Mouse (Mus musculus) limb, embryonic 12.5 days (tissue): ENCODE measurements around the gene Tead3. TPM values are rescaled to one million over a fixed set of nuclear protein-coding genes. Genes with fewer than 3 reads are reported as not detected.

Experiments
- ATAC-seq: fragments of 200-750 bp; cut with Nextera tagmentation; 2 replicates; pipeline ENCODE4 v1.8.0; 2017; ENCODE audit warnings: low read depth, moderate TSS enrichment; ENCODE audit not compliant: insufficient number of reproducible peaks, insufficient read depth, low FRiP score, low TSS enrichment
- H3K27ac ChIP-seq: fragments of 300-500 bp; sonication (generic); 2 replicates; pipeline ENCODE4 v1.5.1; 2016; ENCODE audit warnings: mild to moderate bottlenecking, moderate library complexity
- H3K27me3 ChIP-seq: fragments of 300-500 bp; sonication (generic); 2 replicates; pipeline ENCODE4 v1.6.1; 2016; ENCODE audit warnings: mild to moderate bottlenecking, moderate library complexity
- H3K36me3 ChIP-seq: fragments of 300-500 bp; sonication (generic); 2 replicates; pipeline ENCODE4 v1.6.1; 2016; ENCODE audit warnings: mild to moderate bottlenecking, moderate library complexity
- H3K4me1 ChIP-seq: fragments of 300-500 bp; sonication (generic); replicated peaks from 2 replicates; pipeline ENCODE4 v1.6.1; 2016
- H3K4me2 ChIP-seq: fragments of 300-500 bp; sonication (generic); 2 replicates; pipeline ENCODE4 v1.6.1; 2016; ENCODE audit warnings: mild to moderate bottlenecking, moderate library complexity
- H3K4me3 ChIP-seq: fragments of 300-500 bp; sonication (generic); replicated peaks from 2 replicates; pipeline ENCODE4 v1.5.1; 2016; ENCODE audit warnings: mild to moderate bottlenecking
- H3K9ac ChIP-seq: fragments of 300-500 bp; sonication (generic); replicated peaks from 2 replicates; pipeline ENCODE4 v1.6.1; 2016; ENCODE audit warnings: mild to moderate bottlenecking, moderate library complexity
- H3K9me3 ChIP-seq: fragments of 300-500 bp; sonication (generic); 2 replicates; pipeline ENCODE4 v1.6.1; 2016; ENCODE audit warnings: mild to moderate bottlenecking, moderate library complexity
- WGBS: fragments of 180-500 bp; shearing (Covaris S2); methylation state at CpG from one replicate; pipeline ENCODE4 v1.1.7; 2016; 5-methylcytosine and 5-hydroxymethylcytosine counted together
- polyA plus RNA-seq: library from polyadenylated mRNA; unstranded; fragments of >200 nt; fragmentation: Nextera tagmentation; extraction: Ambion mirVana; gene quantifications from 2 replicates; pipeline ENCODE4 v1.2.1, GENCODE M21; 2016

The Tead3 gene
- polyA plus RNA-seq = 11.3 and 13.2 TPM in 2 replicates

- Histone ChIP-seq H3K27ac (peak within 1 kb of the TSS; percentile 99), H3K4me1 (peaks cover 50% of the 10 kb centered on the region), H3K36me3 (no peaks in the 10 kb centered on the region), H3K27me3 (no peaks in the 10 kb centered on the region; the same call in 1 of the 2 replicates), H3K9ac (peak within 1 kb of the TSS; percentile 97), H3K4me2 (peak within 1 kb of the TSS; percentile 91), H3K9me3 (no peaks in the 10 kb centered on the region), H3K4me3 (peak within 1 kb of the TSS; percentile 93)
- WGBS = under 1% methylated on average over 67 of the region's 73 CpGs
- ATAC-seq = peak; percentile 84
Observed at GRCm38 (mm10) chr17:28350466-28351352, at the start of gene Tead3. Gene Tead3, minus strand, starts transcription at chr17:28350817.

- H3K9me3 ChIP-seq = no peaks in the 10 kb centered on the region
- ATAC-seq = no peak
- WGBS = 78% methylated on average over 7 of the region's 7 CpGs
- H3K4me3 ChIP-seq = no peak overlapping the region
- H3K4me2 ChIP-seq = no peak overlapping the region
- H3K27ac ChIP-seq = no peak overlapping the region; the same call in 1 of the 2 replicates
- H3K9ac ChIP-seq = no peak overlapping the region; the same call in 1 of the 2 replicates
- peaks cover 25% of the 10 kb centered on the region for H3K36me3 ChIP-seq
- peaks cover 6% of the 10 kb centered on the region; the same call in 1 of the 2 replicates for H3K27me3 ChIP-seq
- H3K4me1 ChIP-seq = peaks cover 27% of the 10 kb centered on the region
Observed at GRCm38 (mm10) chr17:28394994-28395393, 44.4 kb upstream of the Tead3 start.

DNA sequence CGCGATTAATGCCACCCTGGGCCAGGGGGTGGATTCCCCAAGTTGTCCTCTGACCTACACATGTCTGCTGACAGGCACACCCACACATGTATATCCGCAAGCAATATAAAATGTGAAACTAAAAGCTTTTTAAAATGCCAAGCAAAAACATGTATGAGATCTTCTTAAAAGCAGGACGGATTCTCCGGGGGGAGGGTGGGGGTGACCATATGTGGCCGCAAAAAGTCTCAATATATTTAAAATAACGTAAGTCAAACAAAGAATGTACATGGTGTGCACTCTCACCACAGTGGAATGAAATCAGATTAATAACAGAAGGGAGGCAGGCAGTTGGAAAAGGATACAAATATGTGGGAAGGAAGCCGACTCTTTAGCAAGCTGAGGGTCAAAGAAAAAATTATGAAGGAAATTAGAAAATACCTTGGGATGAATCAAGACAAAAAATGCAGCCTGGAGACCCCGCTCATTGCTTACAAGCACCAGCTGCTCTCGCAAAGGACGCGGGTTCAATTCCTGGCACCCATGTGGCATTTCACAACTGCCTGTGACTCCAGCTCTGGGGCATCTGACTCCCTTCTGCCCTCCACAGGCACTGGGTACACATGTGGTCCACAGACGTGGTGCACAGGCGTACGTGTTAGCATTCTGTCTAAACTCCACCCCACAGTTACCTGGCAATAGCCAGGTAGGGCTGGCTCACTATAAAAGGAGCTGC lies 43.6 kb upstream of the Tead3 start:
- peak overlapping the region; percentile 14; the same call in 1 of the 2 replicates for H3K27ac ChIP-seq

DNA sequence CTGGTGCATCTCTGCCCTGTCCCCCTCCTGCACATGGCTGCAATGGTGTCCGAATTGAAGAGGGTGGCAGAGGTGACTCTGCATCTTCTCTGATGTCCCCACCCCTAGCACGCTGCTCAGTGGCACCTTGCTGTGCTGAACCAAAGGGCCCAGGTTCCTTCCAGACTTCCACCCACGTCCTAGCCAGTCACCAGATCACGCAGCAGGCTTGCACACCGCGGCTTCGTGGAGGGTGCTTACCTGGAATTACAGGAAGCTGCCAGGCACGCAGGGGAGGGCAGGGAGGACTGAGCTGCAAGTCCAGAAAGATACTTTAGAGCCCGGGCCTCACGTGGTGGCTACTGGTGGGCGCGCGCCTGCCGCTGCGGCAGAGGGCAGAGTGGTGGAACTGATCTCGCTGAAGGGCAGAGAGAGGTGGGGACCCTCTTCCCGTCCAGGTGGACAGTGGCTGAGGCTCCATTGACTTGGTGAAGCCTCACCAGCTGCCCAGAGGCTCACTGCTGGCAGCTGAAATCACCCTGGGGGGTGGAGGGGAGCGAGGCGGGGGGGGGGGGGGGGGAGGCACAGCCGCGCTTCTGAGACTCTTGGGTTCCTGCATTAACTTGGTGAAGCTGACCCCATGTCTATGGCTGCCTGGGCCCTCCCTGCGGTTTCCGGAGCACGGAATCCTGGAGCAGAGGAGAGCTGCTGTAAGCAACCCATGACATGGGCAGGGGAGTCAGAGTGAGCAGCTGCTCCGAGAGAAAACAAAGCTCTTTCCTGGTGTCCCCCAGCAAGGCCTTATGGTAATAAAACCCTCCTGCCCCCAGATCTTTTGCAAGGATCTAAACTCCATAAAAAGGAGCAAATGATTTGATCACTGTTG lies 41.2 kb upstream of the Tead3 start:
- H3K4me1 ChIP-seq = peaks cover 27% of the 10 kb centered on the region
- H3K4me3 ChIP-seq = 0 out of 2 replicates have a peak overlapping the region, but pooled peaks have one; percentile 6
- H3K9me3 ChIP-seq = 0 out of 2 replicates have a peak, but pooled peaks cover 7% of the 10 kb centered on the region
- H3K36me3 ChIP-seq = 0 out of 2 replicates have a peak, but pooled peaks cover 3% of the 10 kb centered on the region
- peaks cover 33% of the 10 kb centered on the region for H3K27me3 ChIP-seq
- 7% methylated on average over 25 of the region's 25 CpGs for WGBS
- H3K27ac ChIP-seq = peak overlapping the region; percentile 53; the same call in 1 of the 2 replicates
- no peak for ATAC-seq
- H3K4me2 ChIP-seq = peak overlapping the region; percentile 49
- H3K9ac ChIP-seq = peak overlapping the region; percentile 42

More for the DNA sequence above, 43.6 kb upstream of the Tead3 start:
- 64% methylated on average over 15 of the region's 15 CpGs for WGBS
- Histone ChIP-seq H3K36me3 (peaks cover 20% of the 10 kb centered on the region), H3K9me3 (no peaks in the 10 kb centered on the region), H3K9ac (no peak overlapping the region), H3K4me2 (no peak overlapping the region), H3K4me1 (peaks cover 27% of the 10 kb centered on the region), H3K27me3 (peaks cover 10% of the 10 kb centered on the region; the same call in 1 of the 2 replicates), H3K4me3 (no peak overlapping the region)
- ATAC-seq = no peak

DNA sequence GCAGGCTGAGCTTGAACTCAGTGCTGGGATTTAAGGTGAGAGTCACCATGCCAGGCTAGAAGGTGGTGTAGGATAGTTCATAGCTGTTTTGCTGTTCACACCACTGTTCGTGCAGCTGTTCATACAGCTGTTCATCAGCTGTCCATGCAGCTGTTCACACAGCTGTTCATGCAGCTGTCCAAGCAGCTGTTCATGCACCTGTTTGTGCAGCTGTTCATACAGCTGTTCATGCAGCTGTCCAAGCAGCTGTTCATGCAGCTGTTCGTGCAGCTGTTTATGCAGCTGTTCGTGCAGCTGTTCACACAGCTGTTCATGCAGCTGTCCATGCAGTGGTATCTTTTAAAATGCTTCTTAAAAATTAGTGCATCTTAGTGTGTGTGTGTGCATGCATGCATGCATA lies 37.9 kb upstream of the Tead3 start:
- WGBS = 84% methylated on average over 3 of the region's 3 CpGs
- ATAC-seq = no peak
- Histone ChIP-seq H3K9me3 (0 out of 2 replicates have a peak, but pooled peaks cover 7% of the 10 kb centered on the region), H3K27me3 (peaks cover 43% of the 10 kb centered on the region), H3K4me1 (peaks cover 19% of the 10 kb centered on the region), H3K27ac (0 out of 2 replicates have a peak overlapping the region, but pooled peaks have one; percentile 4), H3K4me3 (no peak overlapping the region), H3K36me3 (no peaks in the 10 kb centered on the region), H3K9ac (no peak overlapping the region), H3K4me2 (no peak overlapping the region)

- H3K36me3 ChIP-seq = no peaks in the 10 kb centered on the region
- WGBS = 3% methylated on average over 23 of the region's 23 CpGs
- H3K27ac ChIP-seq = no peak overlapping the region
- H3K9me3 ChIP-seq = 0 out of 2 replicates have a peak, but pooled peaks cover 7% of the 10 kb centered on the region
- peak overlapping the region; percentile 46 for H3K4me2 ChIP-seq
- ATAC-seq = no peak
- peaks cover 39% of the 10 kb centered on the region for H3K27me3 ChIP-seq
- peaks cover 6% of the 10 kb centered on the region; the same call in 1 of the 2 replicates for H3K4me1 ChIP-seq
- H3K4me3 ChIP-seq = peak overlapping the region; percentile 13
- no peak overlapping the region for H3K9ac ChIP-seq
Observed at GRCm38 (mm10) chr17:28386150-28386905, 35.7 kb upstream of the Tead3 start.

DNA sequence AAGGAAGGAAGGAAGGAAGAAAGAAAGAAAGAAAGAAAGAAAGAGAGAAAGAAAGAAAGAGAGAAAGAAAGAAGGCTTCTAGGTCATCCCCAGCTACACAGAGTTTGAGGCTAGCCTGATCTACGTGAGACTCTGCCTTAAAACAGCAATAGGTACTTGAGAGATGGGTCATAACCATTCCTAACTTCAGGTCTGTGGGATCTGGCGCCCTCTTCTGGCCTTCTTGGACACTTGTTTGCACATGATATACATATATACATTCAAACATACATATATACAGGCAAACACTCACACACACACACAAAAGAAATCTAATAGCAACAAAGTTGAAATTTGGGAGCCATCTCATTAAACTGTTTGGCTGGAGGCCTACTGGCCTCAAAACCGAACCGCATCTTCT lies 33.7 kb upstream of the Tead3 start:
- Histone ChIP-seq H3K4me2 (no peak overlapping the region), H3K4me3 (no peak overlapping the region), H3K27ac (no peak overlapping the region), H3K9ac (no peak overlapping the region), H3K9me3 (0 out of 2 replicates have a peak, but pooled peaks cover 7% of the 10 kb centered on the region), H3K27me3 (peaks cover 33% of the 10 kb centered on the region), H3K36me3 (no peaks in the 10 kb centered on the region), H3K4me1 (peaks cover 8% of the 10 kb centered on the region; the same call in 1 of the 2 replicates)
- 70% methylated on average over 4 of the region's 4 CpGs for WGBS
- no peak for ATAC-seq

- ATAC-seq = no peak
- H3K27ac ChIP-seq = no peak overlapping the region
- no peak overlapping the region for H3K4me3 ChIP-seq
- H3K4me1 ChIP-seq = 0 out of 2 replicates have a peak, but pooled peaks cover 9% of the 10 kb centered on the region
- no peaks in the 10 kb centered on the region for H3K9me3 ChIP-seq
- 5% methylated on average over 6 of the region's 6 CpGs for WGBS
- H3K27me3 ChIP-seq = peaks cover 22% of the 10 kb centered on the region
- H3K9ac ChIP-seq = no peak overlapping the region
- H3K36me3 ChIP-seq = no peaks in the 10 kb centered on the region
- no peak overlapping the region for H3K4me2 ChIP-seq
Observed at GRCm38 (mm10) chr17:28380255-28380654, 29.6 kb upstream of the Tead3 start.

DNA sequence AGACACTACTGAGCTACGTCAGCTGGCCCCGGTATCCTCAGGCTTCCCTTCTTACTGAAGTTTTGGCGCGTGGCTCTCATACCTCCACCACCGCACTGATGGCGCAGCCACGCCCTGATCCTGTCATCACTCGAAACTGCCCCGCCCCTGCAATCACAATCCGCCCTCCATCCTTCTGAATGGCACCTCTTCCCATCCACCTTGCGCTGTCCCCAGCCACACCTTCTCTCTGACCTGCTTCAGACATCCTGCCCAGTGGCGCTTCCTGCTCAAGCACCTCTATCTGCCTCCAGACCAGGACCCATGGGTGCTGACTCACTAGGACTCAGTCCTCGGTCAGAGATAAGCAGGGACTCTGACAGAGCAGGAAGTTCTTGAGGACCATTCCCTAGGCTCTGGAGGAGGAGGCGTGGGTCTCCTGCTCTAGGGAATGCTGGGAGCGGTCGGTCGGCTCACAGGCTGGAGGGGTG lies 25.0 kb upstream of the Tead3 start:
- no peak for ATAC-seq
- H3K9me3 ChIP-seq = no peaks in the 10 kb centered on the region
- H3K36me3 ChIP-seq = no peaks in the 10 kb centered on the region
- WGBS = 12% methylated on average over 17 of the region's 17 CpGs
- 0 out of 2 replicates have a peak, but pooled peaks cover 9% of the 10 kb centered on the region for H3K4me1 ChIP-seq
- H3K4me3 ChIP-seq = no peak overlapping the region
- H3K4me2 ChIP-seq = no peak overlapping the region
- no peak overlapping the region for H3K27ac ChIP-seq
- peaks cover 40% of the 10 kb centered on the region for H3K27me3 ChIP-seq
- no peak overlapping the region for H3K9ac ChIP-seq
